Mouse (Mus musculus) layer of hippocampus, adult 18-20 months (tissue): ENCODE measurements around the gene Scgb2b17. TPM values are rescaled to one million over a fixed set of nuclear protein-coding genes. Genes with fewer than 3 reads are reported as not detected.
"Not testable (repeated sequence)": the region's sequence is repeated elsewhere in the genome, so short reads cannot be mapped to it uniquely, and the experiment has no call there.

Source experiments
- DNase-seq, 2 experiments: peaks; one replicate each; pipeline ENCODE4 v3.0.0; 2022; ENCODE audit warnings: low spot score in 2 of 2
- long read RNA-seq: library from polyadenylated mRNA; stranded (forward); transcript quantifications from one replicate; pipeline ENCODE4 v2.0.0, GENCODE M21; 2021
- total RNA-seq, 2 experiments: library from RNA; stranded (reverse); gene quantifications; 2 replicates each; pipeline ENCODE4 v1.2.3; 2021

The Scgb2b17 gene
- not detected for total RNA-seq
- long read RNA-seq, result 0 reads

DNA sequence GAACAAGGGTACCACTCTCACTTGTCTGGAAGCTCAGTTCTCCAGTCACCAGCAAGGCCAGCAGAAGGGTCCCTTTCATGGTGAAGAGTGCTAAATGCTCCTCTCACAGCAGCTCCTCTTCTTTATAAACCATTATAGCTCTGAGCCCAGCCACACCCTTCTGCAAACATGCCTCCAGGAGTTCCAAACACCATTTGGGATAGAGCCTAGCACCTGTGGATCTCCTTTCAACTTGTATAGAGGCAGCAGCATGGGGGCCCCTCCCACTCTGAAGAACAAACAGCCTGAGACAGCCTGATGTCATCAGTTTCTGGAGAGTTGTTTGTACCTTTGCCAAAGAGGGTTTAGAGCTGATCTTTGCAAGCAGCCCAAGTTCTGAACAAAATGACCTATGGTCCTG is at the start of gene Scgb2b17:
Gene Scgb2b17 (minus strand): TSS at position 101 of the 400 bp plus-strand sequence.
- DNase-seq, result not testable (repeated sequence)

DNA sequence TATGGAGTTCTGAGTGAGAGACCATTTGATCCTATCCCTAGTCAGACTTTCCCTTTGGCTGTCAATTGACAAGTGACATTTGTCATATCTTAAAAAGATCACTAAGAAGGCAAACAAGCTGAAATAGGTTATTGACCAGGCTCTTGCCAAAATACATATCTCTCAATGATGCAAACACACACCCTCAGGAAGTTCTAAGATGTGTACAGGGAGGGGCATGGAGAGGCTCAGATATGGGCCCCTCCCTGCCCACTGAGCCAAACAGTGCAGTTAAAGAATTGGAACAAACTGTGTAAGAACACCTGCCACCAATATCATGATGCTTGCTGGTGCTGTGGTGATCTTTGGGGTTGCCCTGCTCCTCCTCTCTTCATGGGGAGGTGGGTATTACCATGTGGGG is 6.8 kb upstream of the Scgb2b17 start, which contains the start of gene Scgb1b17:
Gene Scgb1b17 (plus strand): TSS at position 301 of the 400 bp plus-strand sequence.
- DNase-seq, result not testable (repeated sequence)

Other genes with a start within 250 kb of the Scgb2b17 start
- gene Scgb2b15, start 226.9 kb downstream of the Scgb2b17 start, total RNA-seq, result not detected
- not detected for gene Scgb1b15, start 220.0 kb downstream of the Scgb2b17 start, total RNA-seq
- gene Scgb1b17, start 6.9 kb upstream of the Scgb2b17 start, total RNA-seq, result not detected
- not detected for gene Scgb2b18, start 117.3 kb upstream of the Scgb2b17 start, total RNA-seq
- not detected for gene Scgb1b18, start 129.0 kb upstream of the Scgb2b17 start, total RNA-seq
- gene Scgb2b19, start 223.8 kb upstream of the Scgb2b17 start, total RNA-seq, result not detected
- gene Scgb1b19, start 230.7 kb upstream of the Scgb2b17 start, total RNA-seq, result not detected